Mouse (Mus musculus) 3134 (cell line): ENCODE data around the gene Gm10382.
"Not testable (repeated sequence)": the region's sequence is repeated elsewhere in the genome, so short reads cannot be mapped to it uniquely, and the experiment has no call there.

Source experiments
- DNase-seq: peaks from one replicate; pipeline ENCODE4 v3.0.0-alpha.2; 2011; ENCODE audit warnings: low spot score; ENCODE audit not compliant: insufficient read length; ENCODE audit errors: extremely low read depth

Gm10382 gene

DNA sequence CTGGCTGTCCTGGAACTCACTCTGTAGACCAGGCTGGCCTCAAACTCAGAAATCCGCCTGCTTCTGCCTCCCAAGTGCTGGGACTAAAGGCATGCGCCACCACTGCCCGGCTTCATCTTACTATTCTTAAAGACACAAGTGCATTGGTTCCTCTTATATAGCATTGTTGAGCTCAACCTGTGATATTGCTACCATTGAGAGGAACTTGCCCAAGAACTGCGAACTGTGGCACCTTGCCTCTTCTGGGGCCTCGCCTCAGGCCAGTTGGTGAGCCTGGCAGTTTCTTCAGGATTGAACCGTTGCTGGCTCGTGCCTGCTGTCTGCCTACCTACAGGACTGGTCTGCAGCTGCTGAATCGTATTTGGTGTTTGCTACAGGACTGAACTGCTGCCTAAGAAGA is 23.4 kb downstream of the Gm10382 start:
- not testable (repeated sequence) for DNase-seq

DNA sequence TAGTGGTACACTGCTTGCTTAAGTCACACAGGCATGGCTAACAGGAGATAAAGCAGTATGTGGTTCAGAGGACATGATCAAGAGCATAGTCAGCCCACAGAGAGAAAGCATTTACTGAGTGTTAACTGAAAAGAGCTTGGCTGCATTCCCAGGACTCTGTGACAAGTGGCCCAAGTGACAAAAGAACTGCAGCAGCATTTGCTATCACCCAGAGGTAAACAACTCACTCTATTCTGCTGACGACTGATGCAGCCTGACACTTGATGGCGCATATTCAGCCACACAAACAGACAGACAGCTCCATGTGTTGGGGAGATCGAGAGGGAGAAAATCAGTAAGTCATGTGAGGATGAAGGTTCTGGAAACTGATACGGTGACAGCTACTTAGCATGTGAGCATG is 24.6 kb downstream of the Gm10382 start:
- DNase-seq, result no peak

DNA sequence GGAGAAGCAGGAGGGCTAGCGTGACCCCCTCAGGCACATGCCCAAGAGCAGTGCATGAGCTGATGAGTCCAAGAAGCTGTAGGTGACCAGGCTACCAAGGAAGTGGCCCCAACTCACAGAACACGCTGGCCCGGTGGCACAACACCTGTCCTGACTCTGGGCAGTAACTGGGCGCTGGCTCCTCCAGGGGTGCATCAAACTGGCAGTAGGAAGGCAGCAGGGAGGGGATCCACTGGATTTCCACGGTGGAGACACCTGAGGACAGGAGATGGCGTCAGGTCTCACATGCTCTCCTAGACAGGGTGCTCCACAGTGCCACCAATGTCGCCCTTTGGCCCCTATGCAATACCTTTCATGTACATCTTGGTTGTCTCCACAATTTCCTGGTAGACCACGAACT is 27.1 kb downstream of the Gm10382 start:
- no peak for DNase-seq

DNA sequence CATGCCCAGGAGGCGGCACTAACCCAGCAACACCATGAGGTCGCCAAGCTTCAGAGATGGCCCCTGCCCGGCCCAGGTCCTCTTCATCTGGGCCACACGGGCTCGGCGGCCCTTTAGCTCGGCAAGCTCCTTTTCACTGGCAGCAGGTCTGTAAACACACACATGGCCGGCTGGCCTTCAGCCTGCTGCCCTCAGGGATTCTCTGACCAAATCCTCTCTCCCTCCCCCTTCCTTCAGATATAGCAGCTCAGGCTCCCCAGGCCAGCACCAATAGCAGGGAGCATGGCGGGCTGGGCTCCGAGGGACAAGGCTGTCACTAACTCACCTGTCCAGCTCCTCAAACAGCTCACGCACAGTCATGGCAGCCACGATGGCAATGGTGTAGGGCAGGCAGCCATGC is 29.5 kb downstream of the Gm10382 start:
- no peak for DNase-seq

GRCm38 (mm10) chr5:125419124-125419523 is 30.0 kb downstream of the Gm10382 start:
- DNase-seq, result no peak

GRCm38 (mm10) chr5:125425698-125426276 is 36.7 kb downstream of the Gm10382 start:
- peak; percentile 80 for DNase-seq

GRCm38 (mm10) chr5:125426343-125426742 is 37.2 kb downstream of the Gm10382 start:
- DNase-seq, result peak; percentile 82

GRCm38 (mm10) chr5:125432324-125432723 is 43.2 kb downstream of the Gm10382 start:
- not testable (repeated sequence) for DNase-seq

- peak; percentile 94 for DNase-seq
Observed at GRCm38 (mm10) chr5:125433793-125434337, 44.7 kb downstream of the Gm10382 start, which contains the start of gene Dhx37. TSS of gene Dhx37 (minus strand) at chr5:125434121.

- not testable (repeated sequence) for DNase-seq
Observed at GRCm38 (mm10) chr5:125434347-125434746, 45.2 kb downstream of the Gm10382 start.
